Mouse (Mus musculus) megakaryocyte-erythroid progenitor cell, adult 5-6 weeks (primary cell): ENCODE data around the gene Olfml2a. TPM values are rescaled to one million over a fixed set of nuclear protein-coding genes. Genes with fewer than 3 reads are reported as not detected.

ENCODE experiments used
- ATAC-seq: replicated peaks from 2 replicates; pipeline ENCODE4 v1.8.0; 2016; ENCODE audit warnings: mild to moderate bottlenecking, inconsistent platforms; ENCODE audit not compliant: severe bottlenecking, poor library complexity, low FRiP score, low TSS enrichment
- total RNA-seq, 2 experiments: library from RNA; stranded (forward) in 1 of 2; stranded (reverse) in 1 of 2; fragments of 200-1000, 215-1000 nt in 1 of 2; fragments of >200 nt in 1 of 2; fragmentation: Nextera tagmentation in 1 of 2; gene quantifications; 2 replicates each; pipeline ENCODE4 v1.2.3; 2014 to 2017

Olfml2a gene
- total RNA-seq, 2 experiments from 2014 or later = not detected

GRCm38 (mm10) chr2:38975181-38975580 lies 43.4 kb downstream of the Olfml2a start:
- ATAC-seq = no peak

DNA sequence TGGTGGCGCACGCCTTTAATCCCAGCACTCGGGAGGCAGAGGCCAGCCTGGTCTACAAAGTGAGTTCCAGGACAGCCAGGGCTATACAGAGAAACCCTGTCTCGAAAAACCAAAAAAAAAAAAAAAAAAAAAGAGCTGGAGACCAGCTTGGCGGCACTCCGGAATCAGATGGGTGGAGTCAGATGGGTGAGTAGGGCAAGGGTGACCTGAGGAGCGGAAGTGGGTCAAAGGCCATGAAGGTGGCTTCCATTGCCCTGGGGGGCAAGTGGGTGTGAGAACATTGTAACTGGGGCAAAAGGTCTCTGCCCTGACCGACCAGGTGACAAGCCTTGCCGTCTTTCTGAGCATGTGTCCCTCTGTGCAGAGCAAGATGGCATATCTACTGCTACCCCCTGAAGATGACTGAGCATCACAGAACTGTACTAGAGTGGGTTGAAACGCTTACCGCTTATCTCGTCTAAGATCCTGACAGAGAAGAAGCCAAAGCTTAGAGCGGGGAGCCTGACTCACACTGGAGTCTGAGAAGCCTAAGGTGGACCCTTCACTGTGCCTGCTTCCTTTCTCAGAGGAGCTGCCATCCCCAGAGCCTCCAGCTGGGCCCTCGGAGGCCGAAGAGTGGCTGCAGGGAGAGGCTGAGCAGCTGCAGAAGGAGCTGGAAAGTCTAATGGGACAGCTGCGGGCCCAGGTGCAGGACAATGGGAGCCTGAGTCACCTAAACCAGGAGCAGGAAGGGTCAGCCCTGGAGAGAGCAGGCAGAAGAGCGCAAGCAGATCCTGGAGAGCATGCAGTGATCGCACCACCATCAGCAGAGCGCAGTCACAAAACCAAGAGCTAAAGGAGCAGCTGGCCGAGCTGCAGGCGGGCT lies 44.4 kb downstream of the Olfml2a start:
- no peak for ATAC-seq

GRCm38 (mm10) chr2:38977837-38978236 lies 46.1 kb downstream of the Olfml2a start:
- ATAC-seq = no peak

- no peak for ATAC-seq
Observed at GRCm38 (mm10) chr2:38983456-38983855, 51.7 kb downstream of the Olfml2a start.

DNA sequence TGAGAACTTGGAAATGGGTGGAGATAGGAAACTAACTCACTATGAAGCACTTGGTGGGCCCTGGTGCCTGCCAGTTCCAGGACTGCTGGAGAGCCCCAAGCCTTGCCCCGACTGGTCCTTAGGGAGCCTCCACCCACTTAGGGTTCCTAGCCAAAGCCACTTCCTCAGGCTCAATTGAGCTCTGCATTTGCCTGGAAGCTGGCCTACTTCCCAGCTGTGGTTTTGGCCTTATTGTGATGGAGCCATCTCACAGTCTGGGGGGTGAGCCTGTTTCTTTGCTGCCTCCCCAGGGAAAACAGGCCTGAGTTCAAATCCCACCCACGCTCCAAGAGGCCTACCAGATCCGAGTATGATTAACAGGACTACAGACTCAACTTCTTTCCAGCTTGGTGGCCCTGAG lies 54.8 kb downstream of the Olfml2a start:
- ATAC-seq = no peak

DNA sequence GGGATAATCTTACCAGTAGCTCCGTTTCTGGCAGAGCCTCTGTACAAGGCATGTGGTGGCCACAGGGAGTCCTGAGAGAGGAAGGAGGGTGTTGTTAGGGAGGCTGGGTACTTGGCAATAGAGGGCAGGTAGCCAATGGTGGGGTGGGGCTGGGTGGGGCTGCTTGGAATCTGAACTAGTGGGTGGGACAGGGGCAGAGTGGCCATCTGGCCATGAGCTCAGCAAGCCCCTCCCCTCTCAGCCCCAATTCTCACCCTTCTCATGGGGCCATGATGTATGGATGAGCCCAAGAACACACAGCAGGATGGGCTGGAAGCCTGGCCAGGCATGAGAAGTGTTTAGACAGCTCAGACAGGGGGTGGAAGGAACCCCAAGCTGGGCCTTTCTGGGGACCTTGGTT lies 55.6 kb downstream of the Olfml2a start:
- no peak for ATAC-seq

DNA sequence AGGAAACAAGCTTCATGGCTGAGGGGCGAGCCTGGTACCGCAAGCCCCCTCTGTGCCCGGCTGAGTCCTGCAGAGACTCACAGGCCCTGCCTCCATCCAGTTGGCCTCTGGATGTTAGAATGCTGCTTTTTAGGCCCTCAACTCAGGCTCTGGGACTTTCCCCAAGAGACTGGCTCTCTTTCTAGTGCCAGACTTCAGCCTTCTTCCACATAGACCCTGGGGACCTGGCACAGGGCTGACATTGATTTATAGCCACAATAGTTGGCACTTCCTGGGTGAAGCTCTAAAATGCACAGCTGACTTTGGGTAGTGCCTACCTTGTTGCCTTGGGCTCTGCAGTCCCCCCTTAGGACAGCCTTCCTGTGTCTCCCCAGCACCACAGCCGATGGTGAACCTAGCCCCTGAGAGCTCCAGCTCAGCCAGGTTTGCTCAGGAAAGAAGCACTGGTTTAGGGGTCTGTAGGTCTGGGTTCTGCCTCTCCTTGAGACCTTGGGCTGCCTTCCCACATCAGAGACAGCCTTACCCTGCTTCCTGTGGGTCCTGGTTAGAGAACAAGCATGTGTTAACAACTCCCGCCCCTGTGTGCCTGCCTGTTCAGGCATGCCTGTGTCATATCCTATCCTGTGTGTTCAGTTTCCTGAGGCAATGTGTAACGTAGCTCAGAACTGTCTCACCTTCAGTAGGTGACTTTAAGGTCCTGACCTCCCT lies 56.2 kb downstream of the Olfml2a start:
- ATAC-seq = no peak

GRCm38 (mm10) chr2:38988929-38989328 lies 57.2 kb downstream of the Olfml2a start:
- ATAC-seq = peak; percentile 92

DNA sequence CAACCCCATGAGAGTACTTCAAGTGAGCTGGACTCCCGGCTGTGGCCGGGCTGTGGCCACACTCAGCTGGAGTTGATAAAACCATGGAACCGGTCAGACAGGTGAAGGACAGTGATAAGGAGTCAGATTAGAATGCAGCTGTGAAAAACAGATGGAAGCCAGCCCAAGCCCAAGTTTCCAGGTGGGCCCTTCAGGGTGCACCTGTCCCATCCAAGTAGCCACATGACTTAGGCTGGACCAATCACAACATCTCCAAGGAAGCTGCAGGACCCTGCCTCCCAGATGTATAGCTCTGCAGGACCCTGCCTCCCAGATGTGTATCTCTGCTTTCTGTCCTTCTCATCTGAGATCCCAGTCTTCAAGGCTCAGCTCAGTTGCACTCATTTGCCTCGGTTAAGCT lies 60.2 kb downstream of the Olfml2a start:
- no peak for ATAC-seq

DNA sequence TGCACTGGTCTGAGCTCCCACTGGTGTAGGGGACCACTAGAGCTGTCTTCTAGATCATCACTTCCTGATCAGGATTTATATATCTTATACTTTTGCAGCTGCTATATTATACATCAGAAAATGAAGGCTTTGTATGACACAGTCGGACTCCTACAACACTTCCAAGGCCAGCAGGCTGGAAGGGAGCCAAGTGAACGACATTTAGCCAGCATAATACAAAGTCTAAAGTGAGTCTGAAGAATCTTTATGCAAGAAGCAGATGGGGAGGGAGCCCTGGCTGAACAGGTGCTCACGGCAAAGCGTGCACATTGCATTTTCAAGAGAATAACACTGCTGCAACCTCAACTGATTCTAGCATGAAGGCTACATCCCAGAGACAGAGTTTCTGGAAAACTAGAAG lies 60.7 kb downstream of the Olfml2a start:
- ATAC-seq = no peak

DNA sequence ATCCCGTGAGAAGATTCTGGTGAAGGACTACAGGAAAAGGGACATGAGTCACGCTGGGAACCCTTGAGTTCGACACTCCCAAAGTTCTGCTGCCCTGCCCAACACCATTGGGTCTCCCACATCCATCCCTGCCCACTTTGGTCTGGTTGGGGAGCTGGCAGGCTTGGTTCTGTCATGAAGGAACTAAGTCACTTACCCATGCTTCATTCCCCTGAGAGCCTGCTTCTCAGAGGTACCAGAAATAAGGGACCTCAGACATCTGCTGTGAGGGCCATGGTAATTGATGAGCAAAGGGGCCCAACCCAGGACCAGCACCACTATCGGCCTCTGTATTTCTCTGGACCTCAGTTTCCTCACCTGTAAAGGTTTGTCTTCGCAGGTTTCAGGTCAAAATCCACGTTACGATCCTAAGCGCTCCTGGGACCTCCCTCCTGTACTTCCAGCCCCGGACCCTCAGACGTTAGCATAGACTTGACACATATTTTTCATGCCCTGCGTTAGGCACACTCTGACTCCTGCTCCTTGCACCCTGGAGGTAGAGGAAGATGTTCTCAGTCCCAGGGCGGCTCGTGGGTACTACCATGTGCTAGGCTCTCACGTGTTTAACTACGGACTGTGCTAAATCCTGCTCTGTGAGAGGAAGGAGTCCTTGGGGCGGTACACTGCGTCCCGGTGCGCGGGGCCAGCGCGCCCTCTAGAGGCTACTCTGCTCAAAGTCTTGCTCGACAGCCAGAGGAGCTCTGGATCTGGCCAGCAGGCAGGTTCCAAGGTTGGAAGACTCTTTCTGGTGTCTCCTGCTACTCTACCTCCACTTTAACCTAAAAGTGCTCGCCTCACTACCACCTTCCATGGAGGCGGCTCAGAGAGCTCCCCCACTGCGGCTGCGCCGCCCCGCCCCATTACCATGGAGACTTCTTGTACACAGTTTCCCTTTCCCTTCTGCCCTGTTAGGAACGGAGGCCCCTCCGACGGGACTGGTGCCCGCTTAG lies 65.9 kb downstream of the Olfml2a start, which contains the start of gene Wdr38:
Gene Wdr38, plus strand, starts transcription at position 91 of the 989 bp plus-strand sequence.
- ATAC-seq = peak; percentile 78

- no peak for ATAC-seq
Observed at GRCm38 (mm10) chr2:38999381-38999780, 67.6 kb downstream of the Olfml2a start.

DNA sequence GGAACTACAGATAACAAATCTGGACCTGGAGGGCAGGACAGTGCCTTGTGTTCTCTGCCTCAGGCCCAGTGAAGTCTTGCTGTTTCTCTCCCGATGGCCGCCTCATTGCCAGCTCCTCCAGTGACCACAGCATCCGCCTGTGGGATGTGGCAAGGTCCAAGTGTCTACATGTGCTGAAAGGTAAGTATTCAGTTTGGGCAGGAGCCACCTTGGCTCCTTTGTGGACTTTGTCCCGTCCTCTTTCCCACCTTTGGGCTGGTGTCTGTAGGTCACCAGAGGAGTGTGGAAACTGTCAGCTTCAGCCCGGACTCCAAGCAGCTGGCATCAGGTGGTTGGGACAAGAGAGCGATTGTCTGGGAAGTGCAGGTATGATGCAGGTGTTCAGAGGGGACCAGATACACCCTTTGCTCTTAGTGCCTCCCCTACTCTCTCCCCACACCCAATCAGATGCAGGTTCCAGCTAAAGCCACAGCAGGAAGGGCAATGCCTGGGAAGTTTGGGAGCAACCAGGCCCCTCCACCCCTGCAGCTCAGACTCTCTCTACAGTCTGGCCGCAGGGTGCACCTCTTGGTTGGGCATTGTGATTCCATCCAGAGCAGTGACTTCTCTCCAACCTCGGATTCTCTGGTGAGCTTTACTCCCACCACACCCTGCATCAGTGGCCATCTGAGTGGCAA lies 68.3 kb downstream of the Olfml2a start:
- no peak for ATAC-seq

DNA sequence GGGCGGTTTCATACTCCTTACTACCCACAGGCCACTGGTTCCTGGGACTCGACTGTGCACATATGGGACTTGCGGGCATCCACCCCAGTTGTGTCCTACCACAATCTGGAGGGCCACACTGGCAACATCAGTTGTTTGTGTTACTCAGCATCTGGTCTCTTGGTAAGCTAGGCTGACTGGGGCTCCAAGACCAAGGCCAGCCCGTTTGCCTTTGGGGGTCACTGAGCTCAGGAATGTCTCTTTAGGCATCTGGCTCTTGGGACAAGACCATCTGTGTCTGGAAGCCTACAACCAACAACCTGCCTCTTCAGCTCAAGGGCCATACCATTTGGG lies 68.8 kb downstream of the Olfml2a start:
- no peak for ATAC-seq

DNA sequence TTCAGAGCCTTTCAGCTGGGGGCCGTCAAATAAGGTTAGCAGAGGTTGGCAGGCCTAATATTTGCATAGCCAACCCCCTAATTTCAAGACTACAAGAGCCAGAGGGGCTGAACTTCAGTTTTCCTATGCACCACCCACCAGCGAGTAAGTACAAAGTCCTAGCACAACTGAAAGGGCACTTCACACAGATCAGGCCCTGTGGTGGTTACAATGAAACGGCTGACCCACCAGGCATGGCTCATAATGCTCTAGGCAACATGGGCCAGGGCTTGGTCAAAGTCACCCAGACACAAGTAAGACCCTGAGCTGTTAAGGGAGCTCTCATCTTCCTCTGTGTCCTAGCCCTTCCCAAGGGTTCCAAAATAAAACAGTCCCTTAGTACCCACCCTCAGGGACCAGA lies 70.1 kb downstream of the Olfml2a start:
- ATAC-seq = no peak

GRCm38 (mm10) chr2:39003106-39003505 lies 71.3 kb downstream of the Olfml2a start:
- no peak for ATAC-seq

- no peak for ATAC-seq
Observed at GRCm38 (mm10) chr2:39003512-39003911, 71.7 kb downstream of the Olfml2a start.

DNA sequence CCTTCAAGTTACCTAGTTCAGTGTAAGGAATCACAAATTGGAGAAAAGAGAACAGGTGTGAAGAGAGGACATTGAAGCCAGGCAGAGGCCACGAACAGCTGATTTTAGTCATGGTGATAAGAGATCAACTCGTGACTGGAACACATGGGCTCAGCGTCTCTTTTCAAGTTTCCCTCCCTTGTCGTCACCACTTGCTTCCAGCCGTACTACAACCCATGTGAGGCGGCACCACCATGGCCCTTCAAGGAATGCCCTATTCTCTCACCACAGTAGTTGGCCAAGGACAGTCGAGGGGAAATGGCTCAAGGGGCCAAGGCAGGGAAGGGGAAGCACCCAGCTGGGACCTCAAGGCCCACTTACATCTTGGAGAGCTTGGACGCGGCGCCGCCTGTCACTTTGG lies 72.6 kb downstream of the Olfml2a start:
- 0 out of 2 replicates have a peak, but pooled peaks have one; percentile 15 for ATAC-seq

- ATAC-seq = peak; percentile 71
Observed at GRCm38 (mm10) chr2:39004880-39005435, 73.2 kb downstream of the Olfml2a start, which contains the start of gene Arpc5l. Arpc5l (plus strand) TSS chr2:39005348.
